ENCODE assay signal across 18 mouse cellular contexts in genomic region chr11:68390381-68391287, GRCm38 (mm10). TPM values are rescaled to one million over a fixed set of nuclear protein-coding genes. Genes with fewer than 3 reads are reported as not detected.
DNase-seq lines count a peak whose midpoint lies in the region; ATAC-seq and TF ChIP-seq lines count a peak whose summit lies in the region.
"Had no signal": no experiment of that assay in that cellular context is flagged by ENCODE, and none has a peak within 500 bp of the region (broad histone marks: within the 10 kb centered on the region; RNA-seq: fewer than 3 reads in every experiment).

No protein-coding gene starts in this region.

- TF ChIP-seq CTCF in E14TG2a.4 (conservative IDR thresholded peaks at IDR 0.05; ENCODE audit: low read length): no peak
- no peak for TF ChIP-seq CTCF in heart, adult 2 months (IDR thresholded peaks at IDR 0.05)

- H3K36me3 ChIP-seq in E14TG2a.4 (ENCODE audit: insufficient read depth, low read length): peaks cover 40% of the 10 kb centered on the region
- H3K36me3 ChIP-seq in heart, adult 2 months (ENCODE audit: control insufficient read depth, insufficient read depth, low read length): no peaks in the 10 kb centered on the region
- H3K36me3 ChIP-seq in heart, embryonic 15.5 days: no peaks in the 10 kb centered on the region
- H3K36me3 ChIP-seq: kidney, embryonic 15.5 days; limb, embryonic 12.5 days had no signal

- H3K4me2 ChIP-seq in heart, embryonic 15.5 days: peak overlapping the region; percentile 52
- H3K4me2 ChIP-seq: kidney, embryonic 15.5 days; limb, embryonic 12.5 days had no signal

- H3K4me3 ChIP-seq in E14TG2a.4 (replicated peaks; ENCODE audit: low read length): peak overlapping the region; percentile 57
- 0 out of 2 replicates have a peak overlapping the region, but pooled peaks have one; percentile 2 for H3K4me3 ChIP-seq in heart, adult 2 months
- H3K4me3 ChIP-seq in heart, embryonic 15.5 days: peak overlapping the region; percentile 6; the same call in 1 of the 2 replicates
- H3K4me3 ChIP-seq: kidney, embryonic 15.5 days; left cerebral cortex, adult 2 months; limb, embryonic 12.5 days had no signal

- WGBS in heart, adult 2 months: 13% methylated on average over 19 of the region's 19 CpGs
- WGBS in heart, embryonic 15.5 days: 4% methylated on average over 19 of the region's 19 CpGs

- H3K4me1 ChIP-seq in E14TG2a.4 (replicated peaks; ENCODE audit: low read depth, low read length): peaks cover 86% of the 10 kb centered on the region
- H3K4me1 ChIP-seq in heart, adult 2 months (ENCODE audit: control insufficient read depth, insufficient read depth, low read length): peaks cover 15% of the 10 kb centered on the region
- H3K4me1 ChIP-seq in heart, embryonic 15.5 days (replicated peaks): peaks cover 38% of the 10 kb centered on the region

- no peak for TF ChIP-seq POLR2A in heart, adult 2 months (IDR thresholded peaks at IDR 0.05; ENCODE audit: insufficient read depth, low read depth, low read length)

- no peaks in the 10 kb centered on the region for H3K9me3 ChIP-seq in E14TG2a.4 (ENCODE audit: low read length)
- no peaks in the 10 kb centered on the region for H3K9me3 ChIP-seq in heart, embryonic 15.5 days (replicated peaks)
- H3K9me3 ChIP-seq: kidney, embryonic 15.5 days; limb, embryonic 12.5 days had no signal

- intact Hi-C loops in heart, adult 2 months (cut with DNase I): loop anchor here (10.0 kb wide), 1 partner anchor 106 kb away; no protein-coding TSS in a partner anchor

- peak; percentile 78 for ATAC-seq in heart, embryonic 15.5 days (replicated peaks; ENCODE audit: insufficient number of reproducible peaks, insufficient read depth, low FRiP score, low read depth)
- no peak for ATAC-seq in frontal cortex, adult (ENCODE audit: low TSS enrichment)
- ATAC-seq: Patski had no signal

- 0 out of 2 replicates have a peak overlapping the region, but pooled peaks have one; percentile 5 for H3K9ac ChIP-seq in heart, adult 2 months (ENCODE audit: low read depth, low read length)
- H3K9ac ChIP-seq in heart, embryonic 15.5 days: 0 out of 2 replicates have a peak overlapping the region, but pooled peaks have one; percentile 21
- H3K9ac ChIP-seq: kidney, embryonic 15.5 days; limb, embryonic 12.5 days; liver, embryonic 14.5 days had no signal

- DNase-seq in embryo, embryonic 10.5 days (ENCODE audit: low spot score): peak; percentile 21
- DNase-seq in embryo, embryonic 11 days: no peak
- peak in 1 of 2 experiments; percentile 63 for DNase-seq in heart, adult 2 months
- no peak for DNase-seq in gastrocnemius, adult 8-10 months (ENCODE audit: low spot score in 2 of 2)
- no peak for DNase-seq in kidney, adult 11 months
- DNase-seq: cerebellum, adult 9-11 months; gastrocnemius, postnatal 10 days; thymus, adult 18-20 months had no signal

- H3K27me3 ChIP-seq in E14TG2a.4 (ENCODE audit: insufficient read depth, low read length): peaks cover 61% of the 10 kb centered on the region
- H3K27me3 ChIP-seq in heart, adult 2 months (ENCODE audit: control insufficient read depth, insufficient read depth, low read length): peaks cover 2% of the 10 kb centered on the region; the same call in 1 of the 2 replicates
- peaks cover 74% of the 10 kb centered on the region for H3K27me3 ChIP-seq in heart, embryonic 15.5 days
- H3K27me3 ChIP-seq: Patski had no signal

- TF ChIP-seq EP300 in heart, adult 2 months (IDR thresholded peaks at IDR 0.05; ENCODE audit: insufficient read depth, low read depth, low read length): peak; percentile 43; the same call in 1 of the 2 replicates

- H3K27ac ChIP-seq in heart, adult 2 months: peak overlapping the region; percentile 64
- peak overlapping the region; percentile 81 for H3K27ac ChIP-seq in heart, embryonic 15.5 days
- H3K27ac ChIP-seq: kidney, embryonic 15.5 days; left cerebral cortex, adult 2 months; limb, embryonic 12.5 days; liver, embryonic 14.5 days had no signal

- H3K79me2 ChIP-seq in heart, adult 2 months (replicated peaks; ENCODE audit: control insufficient read depth, insufficient read depth, low read length): no peaks in the 10 kb centered on the region

RNA-seq across cellular contexts. Expression of gene Ntn1, which starts 10.0 kb away (rescaled TPM):
- 10 to 100 TPM; 55.1 to 70.5 TPM for total RNA-seq in heart, adult 2 months (2021)
- polyA plus RNA-seq in heart, adult 2 months (2012; rRNA removed): 32.4 and 35.4 TPM in 2 replicates
- polyA plus RNA-seq in heart, embryonic 15.5 days (2015; fragmentation: Nextera tagmentation; extraction: Ambion mirVana): 18.3 and 21.6 TPM in 2 replicates
- 1 to 10 TPM; 2.7 to 6.6 (median 4.9) TPM for total RNA-seq in gastrocnemius, adult 8-10 months (2022)
- total RNA-seq: hematopoietic stem cell, adult 5-6 weeks; megakaryocyte progenitor cell, adult 5-6 weeks had no signal

RNA-seq across cellular contexts. Expression of gene Pik3r5, which starts 41.3 kb away (rescaled TPM):
- 1 to 10 TPM in 1 of 2 experiments, under 1 TPM in 1; 0.84 to 1.3 TPM for total RNA-seq in heart, adult 2 months (2021)
- polyA plus RNA-seq in heart, adult 2 months (2012; rRNA removed): 1.4 and 2.9 TPM in 2 replicates
- polyA plus RNA-seq in heart, embryonic 15.5 days (2015; fragmentation: Nextera tagmentation; extraction: Ambion mirVana): 0.68 and 1.5 TPM in 2 replicates
- under 1 TPM; 0.22 to 0.56 (median 0.43) TPM for total RNA-seq in gastrocnemius, adult 8-10 months (2022)

Comparison
In these comparisons a context has a peak if more than half of its experiments do, and no peak if none do; other contexts are left out.
1. H3K4me3 ChIP-seq: peak in every context shown above with its lines; median percentile 57 in E14TG2a.4; 6 in heart, embryonic 15.5 days; 2 in heart, adult 2 months.
2. RNA of gene Ntn1, which starts 10.0 kb away (total RNA-seq): 55.1 to 70.5 TPM in heart, adult 2 months; 2.7 to 6.6 TPM in gastrocnemius, adult 8-10 months; every median in the first group is over 4 times any median in the second.